Mouse (Mus musculus): ENCODE measurements at regions not wholly inside any gene's neighbourhood (a gene's known extent, or its start where the extent isn't known, plus 50 kb on each side); places are given as distances from the start of the nearest gene placed in this dataset.

- DNase-seq (ENCODE audit: low spot score in 2 of 2): peak in 1 of 2 experiments; percentile 36
These were observed 191.5 kb downstream of the Cdc5l start for GRCm38 (mm10) chr17:45242076-45242475.

GRCm38 (mm10) chr17:45240963-45241543, 192.5 kb downstream of the Cdc5l start:
- no peak for DNase-seq (ENCODE audit: low spot score in 2 of 2)

GRCm38 (mm10) chr17:45240545-45240944, 193.0 kb downstream of the Cdc5l start:
- DNase-seq (ENCODE audit: low spot score in 2 of 2): no peak

- DNase-seq (ENCODE audit: low spot score in 2 of 2): no peak
These were observed 196.3 kb downstream of the Cdc5l start for GRCm38 (mm10) chr17:45237246-45237645.

GRCm38 (mm10) chr17:45235401-45235800, 198.1 kb downstream of the Cdc5l start:
- DNase-seq (ENCODE audit: low spot score in 2 of 2): no peak

GRCm38 (mm10) chr17:45232874-45233273, 200.7 kb downstream of the Cdc5l start:
- no peak for DNase-seq (ENCODE audit: low spot score in 2 of 2)

- no peak for DNase-seq (ENCODE audit: low spot score in 2 of 2)
These were observed 206.3 kb downstream of the Cdc5l start for GRCm38 (mm10) chr17:45227190-45227589.

- DNase-seq (ENCODE audit: low spot score in 2 of 2): no peak
These were observed 207.1 kb downstream of the Cdc5l start for GRCm38 (mm10) chr17:45226486-45226885.

GRCm38 (mm10) chr17:45221625-45222024, 211.9 kb downstream of the Cdc5l start:
- DNase-seq (ENCODE audit: low spot score in 2 of 2): no peak

- DNase-seq (ENCODE audit: low spot score in 2 of 2): no peak
These were observed 216.4 kb downstream of the Cdc5l start for GRCm38 (mm10) chr17:45217126-45217525.

- no peak for DNase-seq (ENCODE audit: low spot score in 2 of 2)
These were observed 218.2 kb downstream of the Cdc5l start for GRCm38 (mm10) chr17:45215067-45216049.

- DNase-seq (ENCODE audit: low spot score in 2 of 2): no peak
These were observed 222.6 kb downstream of the Cdc5l start for GRCm38 (mm10) chr17:45210984-45211383.

GRCm38 (mm10) chr17:45209387-45209663, 224.2 kb downstream of the Cdc5l start:
- no peak for DNase-seq (ENCODE audit: low spot score in 2 of 2)

- DNase-seq (ENCODE audit: low spot score in 2 of 2): no peak
These were observed 224.7 kb downstream of the Cdc5l start for GRCm38 (mm10) chr17:45208596-45209386.

GRCm38 (mm10) chr17:45195779-45196178, 237.8 kb downstream of the Cdc5l start:
- no peak for DNase-seq (ENCODE audit: low spot score in 2 of 2)

- no peak for DNase-seq (ENCODE audit: low spot score in 2 of 2)
These were observed 238.7 kb downstream of the Cdc5l start for GRCm38 (mm10) chr17:45194786-45195281.

GRCm38 (mm10) chr17:45193456-45194025, 240.0 kb downstream of the Cdc5l start:
- DNase-seq (ENCODE audit: low spot score in 2 of 2): no peak

GRCm38 (mm10) chr17:45187402-45187801, 246.1 kb downstream of the Cdc5l start:
- no peak for DNase-seq (ENCODE audit: low spot score in 2 of 2)

GRCm38 (mm10) chr17:45176340-45176739, 257.2 kb downstream of the Cdc5l start:
- DNase-seq (ENCODE audit: low spot score in 2 of 2): no peak

GRCm38 (mm10) chr17:45169257-45169994, 264.1 kb downstream of the Cdc5l start:
- peak; percentile 10 to 51 for DNase-seq (ENCODE audit: low spot score in 2 of 2)
